Mouse (Mus musculus): ENCODE measurements around the gene Slc27a1. TPM values are rescaled to one million over a fixed set of nuclear protein-coding genes. Genes with fewer than 3 reads are reported as not detected.
A peak's percentile ranks its signal among the peaks of the same experiment; 100 is the strongest.

The Slc27a1 gene
- total and polyA plus RNA-seq, 3 experiments = 0.46 to 1.3 TPM; not detected in 1

GRCm38 (mm10) chr8:71542632-71543343 is 25.9 kb upstream of the Slc27a1 start, which contains the start of gene Mvb12a:
Gene Mvb12a (plus strand): TSS chr8:71542922.
- H3K79me2 ChIP-seq (ENCODE audit: control insufficient read depth, insufficient read depth, low read length, poor library complexity) = 0 out of 2 replicates have a peak, but pooled peaks cover 6% of the 10 kb centered on the region
- no peak for TF ChIP-seq ZNF384 (IDR thresholded peaks at IDR 0.05; ENCODE audit: low read depth, low read length)
- TF ChIP-seq TBP (IDR thresholded peaks at IDR 0.05; ENCODE audit: low read depth, low read length) = 0 out of 2 replicates have a peak, but pooled peaks have one; percentile 22
- peak in 1 of 2 experiments; percentile 33; a peak in 1 of 4 replicates for TF ChIP-seq POLR2A (IDR thresholded peaks at IDR 0.05; ENCODE audit: control insufficient read depth in 1 of 2, insufficient read depth in 1 of 2, low read depth in 1 of 2, low read length in 2 of 2, poor library complexity in 1 of 2)
- peak; percentile 52; the same call in 1 of the 2 replicates for TF ChIP-seq RCOR1 (IDR thresholded peaks at IDR 0.05; ENCODE audit: low read depth, low read length)
- peak; percentile 98 for TF ChIP-seq HCFC1 (IDR thresholded peaks at IDR 0.05; ENCODE audit: low read depth, low read length)
- no peak for TF ChIP-seq MYB (IDR thresholded peaks at IDR 0.05; ENCODE audit: low read depth, low read length)
- peak; percentile 75 for TF ChIP-seq MAZ (IDR thresholded peaks at IDR 0.05; ENCODE audit: low read depth, low read length)
- TF ChIP-seq NELFE (IDR thresholded peaks at IDR 0.05; ENCODE audit: low read depth, low read length) = peak; percentile 53; the same call in 1 of the 2 replicates
- TF ChIP-seq NRF1 (IDR thresholded peaks at IDR 0.05; ENCODE audit: insufficient read depth, low read depth, low read length, poor library complexity, severe bottlenecking) = peak; percentile 94
- no peak for TF ChIP-seq RAD21 (IDR thresholded peaks at IDR 0.05; ENCODE audit: low read depth, low read length)
- TF ChIP-seq CHD2 (IDR thresholded peaks at IDR 0.05; ENCODE audit: low read length) = peak; percentile 19; the same call in 1 of the 2 replicates
- TF ChIP-seq ETS1 (IDR thresholded peaks at IDR 0.05; ENCODE audit: low read depth, low read length) = peak; percentile 52; the same call in 1 of the 2 replicates
- no peak for TF ChIP-seq SMC3 (IDR thresholded peaks at IDR 0.05; ENCODE audit: low read depth, low read length)
- peak; percentile 60; the same call in 1 of the 2 replicates for TF ChIP-seq MYC (IDR thresholded peaks at IDR 0.05; ENCODE audit: low read depth, low read length)
- peak; percentile 82 for TF ChIP-seq USF1 (IDR thresholded peaks at IDR 0.05; ENCODE audit: low read depth, low read length)
- TF ChIP-seq ZMIZ1 (IDR thresholded peaks at IDR 0.05; ENCODE audit: low read depth, low read length) = no peak
- TF ChIP-seq MEF2A (IDR thresholded peaks at IDR 0.05; ENCODE audit: extremely low read depth, insufficient replicate concordance, low read depth, low read length, poor library complexity, severe bottlenecking) = no peak
- TF ChIP-seq POLR2AphosphoS2 (IDR thresholded peaks at IDR 0.05; ENCODE audit: low read length) = no peak
- no peak for TF ChIP-seq JUND (IDR thresholded peaks at IDR 0.05; ENCODE audit: low read depth, low read length)
- no peak for TF ChIP-seq TAL1 (IDR thresholded peaks at IDR 0.05; ENCODE audit: low read length)
- TF ChIP-seq CTCF (IDR thresholded peaks at IDR 0.05 in 2 of 3, conservative IDR thresholded peaks at IDR 0.05 in 1 of 3; ENCODE audit: control insufficient read depth in 1 of 3, insufficient read depth in 1 of 3, low read depth in 2 of 3, low read length in 3 of 3, poor library complexity in 1 of 3, severe bottlenecking in 1 of 3) = peak in 1 of 3 experiments; percentile 3; a peak in 1 of 6 replicates
- peak; percentile 96 for TF ChIP-seq ELF1 (IDR thresholded peaks at IDR 0.05; ENCODE audit: low read depth, low read length)
- TF ChIP-seq CHD1 (IDR thresholded peaks at IDR 0.05; ENCODE audit: low read depth, low read length) = no peak
- TF ChIP-seq KAT2A (conservative IDR thresholded peaks at IDR 0.05; ENCODE audit: low read depth, low read length) = peak; percentile 96; the same call in 1 of the 2 replicates
- TF ChIP-seq MXI1 (IDR thresholded peaks at IDR 0.05; ENCODE audit: low read depth, low read length) = peak; percentile 76; the same call in 1 of the 2 replicates
- peak; percentile 43; the same call in 1 of the 2 replicates for TF ChIP-seq TCF12 (IDR thresholded peaks at IDR 0.05; ENCODE audit: low read depth, low read length)
- TF ChIP-seq UBTF (IDR thresholded peaks at IDR 0.05; ENCODE audit: borderline replicate concordance, insufficient read depth, low read depth, low read length) = no peak
- no peak for TF ChIP-seq ZC3H11A (IDR thresholded peaks at IDR 0.05; ENCODE audit: low read depth, low read length)
- TF ChIP-seq ZKSCAN1 (IDR thresholded peaks at IDR 0.05; ENCODE audit: low read depth, low read length) = no peak
- TF ChIP-seq GATA1 (IDR thresholded peaks at IDR 0.05; ENCODE audit: low read depth, low read length) = peak; percentile 56
- no peak for TF ChIP-seq MAFK (IDR thresholded peaks at IDR 0.05; ENCODE audit: borderline replicate concordance, low read depth, low read length)
- TF ChIP-seq SIN3A (IDR thresholded peaks at IDR 0.05; ENCODE audit: low read length) = peak; percentile 96
- no peak for TF ChIP-seq USF2 (IDR thresholded peaks at IDR 0.05; ENCODE audit: borderline replicate concordance in 1 of 2, insufficient read depth in 1 of 2, low read depth in 1 of 2, low read length in 2 of 2)
- TF ChIP-seq MAX (IDR thresholded peaks at IDR 0.05; ENCODE audit: low read length) = peak; percentile 46; the same call in 1 of the 2 replicates
- no peak for TF ChIP-seq BHLHE40 (IDR thresholded peaks at IDR 0.05; ENCODE audit: borderline replicate concordance, low read depth, low read length)

More at GRCm38 (mm10) chr8:71542632-71543343, 25.9 kb upstream of the Slc27a1 start, which contains the start of gene Mvb12a:
- no peaks in the 10 kb centered on the region for H3K9me3 ChIP-seq (replicated peaks; ENCODE audit: insufficient read depth, low read length)
- peak within 1 kb of the TSS; percentile 88 to 93 for H3K4me3 ChIP-seq (ENCODE audit: control insufficient read depth in 1 of 2, insufficient read depth in 1 of 2, low read depth in 2 of 2, low read length in 2 of 2)
- DNase-seq (ENCODE audit: low read depth, low spot score) = peak; percentile 99
- H3K4me1 ChIP-seq (ENCODE audit: control insufficient read depth in 1 of 2, insufficient read depth in 2 of 2, low read length in 2 of 2) = peaks cover 2 to 8% of the 10 kb centered on the region in 2 experiments; a peak in 2 of 4 replicates
- H3K9ac ChIP-seq (ENCODE audit: control insufficient read depth, low read depth, low read length, poor library complexity, severe bottlenecking) = peak within 1 kb of the TSS; percentile 74
- H3K27ac ChIP-seq (ENCODE audit: control insufficient read depth, low read depth, low read length) = no peak within 1 kb of the TSS
- peaks cover 0 to 5% of the 10 kb centered on the region in 2 experiments; a peak in 2 of 4 replicates for H3K36me3 ChIP-seq (ENCODE audit: control insufficient read depth in 1 of 2, insufficient read depth in 2 of 2, low read length in 2 of 2)
- no peaks in the 10 kb centered on the region for H3K27me3 ChIP-seq (ENCODE audit: control insufficient read depth in 1 of 2, insufficient read depth in 2 of 2, low read length in 2 of 2)

Data from MEL (cell line).